Mouse (Mus musculus) neural tube, embryonic 14.5 days (tissue): ENCODE measurements around the gene I830077J02Rik. TPM values are rescaled to one million over a fixed set of nuclear protein-coding genes. Genes with fewer than 3 reads are reported as not detected.

Source experiments
- ATAC-seq: fragments of 200-750 bp; cut with Nextera tagmentation; 2 replicates; pipeline ENCODE4 v1.8.0; 2017; ENCODE audit warnings: low read depth, mild to moderate bottlenecking, moderate TSS enrichment, moderate library complexity
- H3K27ac ChIP-seq: fragments of 300-500 bp; sonication (generic); 2 replicates; pipeline ENCODE4 v1.5.1; 2014; ENCODE audit warnings: low read depth, mild to moderate bottlenecking, control low read depth, low read length, moderate library complexity, mixed read lengths
- H3K27me3 ChIP-seq: fragments of 300-500 bp; sonication (generic); 2 replicates; pipeline ENCODE4 v1.6.1; 2014; ENCODE audit warnings: low read length; ENCODE audit not compliant: control insufficient read depth, insufficient read depth
- H3K36me3 ChIP-seq: fragments of 300-500 bp; sonication (generic); 2 replicates; pipeline ENCODE4 v1.6.1; 2014; ENCODE audit warnings: low read length, mixed read lengths; ENCODE audit not compliant: control insufficient read depth, insufficient read depth
- H3K4me1 ChIP-seq: fragments of 300-500 bp; sonication (generic); 2 replicates; pipeline ENCODE4 v1.6.1; 2014; ENCODE audit warnings: low read length; ENCODE audit not compliant: control insufficient read depth, insufficient read depth
- H3K4me2 ChIP-seq: fragments of 300-500 bp; sonication (generic); 2 replicates; pipeline ENCODE4 v1.6.1; 2014; ENCODE audit warnings: mild to moderate bottlenecking, low read depth, low read length, control low read depth
- H3K4me3 ChIP-seq: fragments of 300-500 bp; sonication (generic); 2 replicates; pipeline ENCODE4 v1.5.1; 2014; ENCODE audit warnings: low read depth, low read length, control low read depth, mixed read lengths
- H3K9ac ChIP-seq: fragments of 300-500 bp; sonication (generic); replicated peaks from 2 replicates; pipeline ENCODE4 v1.6.1; 2014; ENCODE audit warnings: low read depth, mild to moderate bottlenecking, control low read depth, low read length, mixed read lengths
- H3K9me3 ChIP-seq: fragments of 300-500 bp; sonication (generic); 2 replicates; pipeline ENCODE4 v1.6.1; 2016; ENCODE audit warnings: low read length; ENCODE audit not compliant: control insufficient read depth
- WGBS: fragments of 180-500 bp; shearing (Covaris S2); extraction: QIAGEN DNeasy Blood & Tissue Kit; methylation state at CpG from one replicate; pipeline ENCODE4 v1.1.7; 2014; 5-methylcytosine and 5-hydroxymethylcytosine counted together
- polyA plus RNA-seq: library from polyadenylated mRNA; unstranded; fragments of >200 nt; fragmentation: Nextera tagmentation; extraction: Ambion mirVana; gene quantifications from 2 replicates; pipeline ENCODE4 v1.2.1, GENCODE M21; 2014

I830077J02Rik gene
- polyA plus RNA-seq, 1 experiment from 2014 or later = 0.37 TPM

DNA sequence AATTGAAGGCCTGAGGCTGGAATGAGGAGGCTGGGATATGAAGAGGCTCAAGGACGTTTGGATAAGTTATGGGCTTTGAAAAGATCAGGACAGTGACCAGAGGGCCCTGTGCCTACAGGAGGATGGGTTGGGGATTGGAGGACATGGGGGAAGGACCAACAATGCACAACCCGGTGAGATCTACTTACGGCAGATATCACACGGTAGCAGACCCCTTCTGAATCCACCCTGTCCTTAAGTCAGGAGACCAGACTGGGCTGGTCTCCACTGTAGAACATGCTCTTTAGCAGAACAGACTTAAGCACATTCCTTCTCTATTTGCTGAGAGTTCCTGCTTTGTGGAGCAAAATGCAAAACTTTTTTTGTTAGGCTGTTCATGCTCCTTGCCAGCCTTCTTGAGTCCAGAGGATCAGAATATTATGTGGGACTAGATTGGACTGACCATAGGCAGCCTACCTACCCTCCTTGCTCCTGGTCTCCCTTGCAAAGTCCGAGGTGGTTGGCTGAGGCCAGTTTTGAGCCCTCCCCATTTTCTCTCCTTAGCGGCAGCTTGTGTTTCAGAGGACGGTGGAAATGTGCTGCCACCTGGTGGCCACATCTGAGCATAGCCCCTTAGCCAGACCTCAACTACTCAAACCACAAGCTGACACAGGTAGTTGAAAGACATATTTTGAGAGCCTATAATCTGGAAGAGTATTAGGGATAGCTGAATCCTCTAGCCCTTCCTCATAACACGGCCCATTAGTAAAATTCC lies 32.9 kb downstream of the I830077J02Rik start:
- H3K9ac ChIP-seq = no peak overlapping the region
- H3K4me1 ChIP-seq = no peaks in the 10 kb centered on the region
- H3K4me2 ChIP-seq = no peak overlapping the region
- peak; percentile 79 for ATAC-seq
- H3K4me3 ChIP-seq = no peak overlapping the region
- no peaks in the 10 kb centered on the region for H3K9me3 ChIP-seq
- no peaks in the 10 kb centered on the region for H3K36me3 ChIP-seq
- WGBS = 42% methylated on average over 8 of the region's 8 CpGs
- no peaks in the 10 kb centered on the region for H3K27me3 ChIP-seq
- no peak overlapping the region for H3K27ac ChIP-seq

- Histone ChIP-seq H3K36me3 (no peaks in the 10 kb centered on the region), H3K4me2 (no peak overlapping the region), H3K9me3 (no peaks in the 10 kb centered on the region), H3K27ac (no peak overlapping the region), H3K9ac (no peak overlapping the region), H3K4me3 (no peak overlapping the region), H3K27me3 (no peaks in the 10 kb centered on the region), H3K4me1 (no peaks in the 10 kb centered on the region)
- WGBS = 93% methylated on average over 11 of the region's 11 CpGs
- ATAC-seq = no peak
These were observed 33.6 kb downstream of the I830077J02Rik start for GRCm38 (mm10) chr3:105898861-105899260.

DNA sequence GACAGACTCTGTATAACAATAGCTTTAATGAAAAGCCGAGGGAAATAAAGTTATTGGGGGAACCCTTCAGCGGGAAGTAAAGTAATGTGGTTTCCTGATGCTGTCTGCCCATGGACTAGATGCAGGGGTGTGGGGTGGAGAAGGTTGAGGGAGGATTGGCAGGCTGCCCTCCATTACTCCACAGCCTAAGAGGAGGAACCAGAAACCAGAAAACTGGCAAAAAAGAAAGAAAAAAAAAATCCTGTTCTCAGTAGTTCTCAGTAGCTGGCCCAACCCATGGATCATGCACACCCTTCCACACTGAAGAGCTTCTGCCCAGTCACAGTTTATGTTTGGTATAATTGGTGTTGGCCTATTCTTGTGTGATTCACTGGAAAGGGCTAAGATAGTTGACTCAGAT lies 34.1 kb downstream of the I830077J02Rik start:
- WGBS = 83% methylated on average over 2 of the region's 2 CpGs

GRCm38 (mm10) chr3:105896811-105897210 lies 35.7 kb downstream of the I830077J02Rik start:
- no peaks in the 10 kb centered on the region for H3K4me1 ChIP-seq
- no peaks in the 10 kb centered on the region for H3K27me3 ChIP-seq
- 88% methylated on average over 3 of the region's 3 CpGs for WGBS
- H3K9ac ChIP-seq = no peak overlapping the region
- no peaks in the 10 kb centered on the region for H3K36me3 ChIP-seq
- no peak for ATAC-seq
- H3K27ac ChIP-seq = no peak overlapping the region
- H3K4me2 ChIP-seq = no peak overlapping the region
- no peak overlapping the region for H3K4me3 ChIP-seq
- H3K9me3 ChIP-seq = no peaks in the 10 kb centered on the region

More for the DNA sequence above, 34.1 kb downstream of the I830077J02Rik start:
- Histone ChIP-seq H3K9ac (no peak overlapping the region), H3K9me3 (no peaks in the 10 kb centered on the region), H3K4me3 (no peak overlapping the region), H3K36me3 (no peaks in the 10 kb centered on the region), H3K4me1 (no peaks in the 10 kb centered on the region), H3K4me2 (no peak overlapping the region), H3K27me3 (no peaks in the 10 kb centered on the region), H3K27ac (no peak overlapping the region)
- no peak for ATAC-seq

DNA sequence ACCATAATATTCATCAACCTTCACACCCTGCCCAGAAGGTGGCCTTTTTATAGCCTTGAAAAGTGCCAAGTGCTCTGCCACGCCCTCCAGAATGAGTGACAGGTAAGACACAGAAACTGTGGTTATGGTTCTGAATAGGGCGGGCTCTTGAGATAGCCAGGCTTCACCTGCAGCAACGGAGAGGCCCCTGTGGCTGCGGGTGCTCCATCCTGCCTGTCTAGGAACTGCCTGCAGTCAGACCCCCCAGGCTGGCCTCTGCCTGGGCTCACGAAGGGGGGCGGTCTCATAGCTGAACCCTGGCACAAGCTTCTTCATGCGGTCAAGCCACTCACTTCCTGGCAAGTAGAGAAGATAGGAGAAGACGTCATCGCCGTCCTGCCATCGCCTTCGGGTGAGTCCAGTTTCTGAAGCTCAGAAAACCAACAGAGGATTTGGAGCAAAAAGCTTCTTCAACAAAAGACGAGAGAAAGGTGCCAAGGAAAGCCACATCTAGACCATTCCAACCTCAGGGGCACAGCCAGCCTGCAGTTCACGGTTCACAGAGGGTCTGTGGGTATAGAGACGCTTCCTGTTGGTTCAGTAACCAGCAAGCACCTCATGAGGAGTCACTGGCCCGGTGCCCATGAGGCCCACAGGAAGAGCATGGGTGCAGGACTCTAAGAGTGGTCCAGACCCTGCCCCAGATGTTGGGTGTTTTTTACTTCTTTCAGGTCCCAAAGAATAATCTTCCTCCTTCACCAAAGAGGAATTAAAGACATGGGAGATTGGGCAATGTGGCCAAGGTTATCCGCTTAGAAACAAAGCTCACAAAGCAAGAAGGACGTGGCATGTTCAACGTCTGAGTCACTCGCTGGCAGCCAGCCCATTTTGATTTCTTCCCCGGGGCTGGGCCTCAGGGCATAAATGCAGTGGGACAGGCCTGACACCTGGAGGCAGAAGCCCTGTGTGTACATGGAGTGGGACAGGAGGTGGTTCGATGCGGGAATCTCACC lies 37.6 kb downstream of the I830077J02Rik start:
- no peaks in the 10 kb centered on the region for H3K36me3 ChIP-seq
- no peak overlapping the region for H3K27ac ChIP-seq
- no peaks in the 10 kb centered on the region for H3K9me3 ChIP-seq
- no peaks in the 10 kb centered on the region for H3K27me3 ChIP-seq
- H3K4me3 ChIP-seq = no peak overlapping the region
- no peak overlapping the region for H3K9ac ChIP-seq
- H3K4me1 ChIP-seq = no peaks in the 10 kb centered on the region
- no peak for ATAC-seq
- no peak overlapping the region for H3K4me2 ChIP-seq
- 81% methylated on average over 23 of the region's 23 CpGs for WGBS

DNA sequence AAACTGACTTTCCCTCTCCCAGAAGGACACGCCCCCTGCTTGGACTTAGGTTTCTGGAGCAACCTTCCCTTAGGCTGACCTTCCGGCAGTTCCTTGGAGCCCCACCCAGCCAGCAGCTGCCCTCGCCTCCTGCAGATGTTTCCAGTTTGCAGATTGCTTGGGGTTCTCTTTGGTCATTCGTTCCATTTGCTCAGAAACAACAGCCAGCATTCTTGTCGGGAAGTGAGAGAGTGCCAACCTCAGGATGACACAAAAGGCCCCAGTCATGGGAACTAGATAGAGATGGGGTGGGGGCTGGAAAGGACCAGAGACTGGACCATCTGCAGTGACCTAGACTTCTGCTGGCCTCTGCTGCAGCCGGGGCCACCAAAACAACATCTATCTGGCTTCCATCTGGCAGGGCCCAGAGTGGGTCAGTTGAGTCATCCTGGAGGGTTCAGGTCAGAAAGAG lies 38.5 kb downstream of the I830077J02Rik start:
- Histone ChIP-seq H3K4me1 (no peaks in the 10 kb centered on the region), H3K9ac (no peak overlapping the region), H3K27ac (no peak overlapping the region), H3K9me3 (no peaks in the 10 kb centered on the region), H3K4me3 (no peak overlapping the region), H3K27me3 (no peaks in the 10 kb centered on the region), H3K36me3 (no peaks in the 10 kb centered on the region), H3K4me2 (no peak overlapping the region)
- no peak for ATAC-seq
- 67% methylated on average over 6 of the region's 6 CpGs for WGBS

DNA sequence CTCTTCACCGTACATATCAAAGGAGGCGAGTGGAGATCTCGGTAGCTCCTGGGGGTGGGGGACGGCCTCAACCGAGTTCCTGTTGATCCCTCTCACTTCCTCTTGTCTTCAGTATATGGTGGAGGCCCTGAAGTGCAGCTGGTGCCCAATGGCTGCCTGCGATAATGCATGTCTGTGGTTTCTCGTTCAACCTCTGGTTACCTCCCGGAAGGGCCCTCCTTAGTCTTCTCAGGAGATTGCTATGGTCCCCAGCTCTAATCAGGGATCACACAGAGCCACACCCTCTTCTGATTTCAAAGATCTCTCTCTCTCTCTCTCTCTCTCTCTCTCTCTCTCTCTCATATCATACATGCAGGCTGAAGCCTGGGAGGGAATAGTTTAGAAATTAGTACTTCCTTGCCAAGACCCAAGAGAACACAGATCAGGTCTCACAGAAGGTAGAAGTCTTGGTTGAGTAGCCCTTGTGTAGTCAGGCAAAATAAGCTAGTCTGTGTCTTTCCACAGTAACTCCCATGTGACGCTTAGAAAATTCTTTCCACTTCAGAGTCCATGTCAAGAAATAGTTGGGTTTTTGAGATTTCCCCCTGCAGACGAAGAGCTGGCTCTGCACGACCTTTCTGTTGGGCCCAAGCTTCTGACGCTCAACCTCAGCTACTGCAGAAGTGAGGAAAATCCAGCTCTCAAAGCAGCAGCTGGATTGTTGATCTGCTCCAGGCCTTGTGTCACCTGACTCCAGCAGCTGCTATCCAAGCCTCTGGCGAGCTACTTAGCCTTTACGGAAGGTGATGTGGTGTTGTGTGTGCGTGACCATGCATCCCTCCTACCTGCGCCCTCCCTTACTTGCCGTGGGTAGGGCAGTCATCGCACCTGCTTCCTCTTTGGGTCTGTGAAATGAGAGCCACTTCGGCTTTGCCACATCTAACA lies 39.6 kb downstream of the I830077J02Rik start:
- 86% methylated on average over 19 of the region's 19 CpGs for WGBS
- no peak overlapping the region for H3K4me2 ChIP-seq

GRCm38 (mm10) chr3:105891760-105892571 lies 40.5 kb downstream of the I830077J02Rik start:
- H3K27me3 ChIP-seq = no peaks in the 10 kb centered on the region
- no peak overlapping the region for H3K27ac ChIP-seq
- H3K9ac ChIP-seq = no peak overlapping the region
- no peak overlapping the region for H3K4me2 ChIP-seq
- H3K4me3 ChIP-seq = no peak overlapping the region
- no peak for ATAC-seq
- no peaks in the 10 kb centered on the region for H3K36me3 ChIP-seq
- H3K9me3 ChIP-seq = no peaks in the 10 kb centered on the region
- 87% methylated on average over 10 of the region's 10 CpGs for WGBS
- no peaks in the 10 kb centered on the region for H3K4me1 ChIP-seq

More for the DNA sequence above, 39.6 kb downstream of the I830077J02Rik start:
- ATAC-seq = no peak
- Histone ChIP-seq H3K4me1 (no peaks in the 10 kb centered on the region), H3K27ac (no peak overlapping the region), H3K27me3 (no peaks in the 10 kb centered on the region), H3K9ac (no peak overlapping the region), H3K9me3 (no peaks in the 10 kb centered on the region), H3K36me3 (no peaks in the 10 kb centered on the region), H3K4me3 (no peak overlapping the region)
